Mouse (Mus musculus): ENCODE measurements around the gene Gjc3.

GRCm38 (mm10) chr5:137937238-137937637 is 25.7 kb downstream of the Gjc3 start:
- TF ChIP-seq USF1 (IDR thresholded peaks at IDR 0.05; ENCODE audit: low read depth) = no peak
- TF ChIP-seq POLR2A (IDR thresholded peaks at IDR 0.05; ENCODE audit: insufficient read length, low read depth) = no peak
- TF ChIP-seq POLR2AphosphoS2 (IDR thresholded peaks at IDR 0.05; ENCODE audit: insufficient read length, low read depth) = no peak
- TF ChIP-seq TCF12 (IDR thresholded peaks at IDR 0.05; ENCODE audit: insufficient read depth, poor library complexity, severe bottlenecking) = no peak
- TF ChIP-seq CEBPB (IDR thresholded peaks at IDR 0.05; ENCODE audit: insufficient read depth, poor library complexity, severe bottlenecking) = no peak
- no peak for TF ChIP-seq MYOD1 (IDR thresholded peaks at IDR 0.05; ENCODE audit: control insufficient read depth in 1 of 3, insufficient read length in 2 of 3, low read depth in 2 of 3)
- TF ChIP-seq MAX (IDR thresholded peaks at IDR 0.05; ENCODE audit: low read depth) = no peak
- no peak for TF ChIP-seq E2F4 (IDR thresholded peaks at IDR 0.05; ENCODE audit: insufficient read depth)
- no peak for TF ChIP-seq MYOG (IDR thresholded peaks at IDR 0.05; ENCODE audit: control insufficient read depth in 1 of 3, insufficient read depth in 1 of 3, insufficient read length in 2 of 3, low read depth in 2 of 3)
- TF ChIP-seq TCF3 (IDR thresholded peaks at IDR 0.05; ENCODE audit: insufficient read length, low read depth) = no peak
- no peak for TF ChIP-seq SRF (IDR thresholded peaks at IDR 0.05; ENCODE audit: control insufficient read depth, insufficient read length, low read depth)

Measured in myocyte (in vitro differentiated cells).